Mouse (Mus musculus) heart, embryonic 12.5 days (tissue): ENCODE measurements around the gene Gm21304. TPM values are rescaled to one million over a fixed set of nuclear protein-coding genes. Genes with fewer than 3 reads are reported as not detected.

Source experiments
- polyA plus RNA-seq: library from polyadenylated mRNA; unstranded; fragments of >200 nt; fragmentation: Nextera tagmentation; extraction: Ambion mirVana; gene quantifications from 2 replicates; pipeline ENCODE4 v1.2.1, GENCODE M21; 2016

Gene Gm21304
- polyA plus RNA-seq, 1 experiment from 2014 or later: not detected

Other genes starting within 250 kb of the Gm21304 start
- not detected in 2 replicates for gene Gm21293, start 25.5 kb upstream of the Gm21304 start, polyA plus RNA-seq
- not detected in 2 replicates for gene Gm6763, start 17.0 kb upstream of the Gm21304 start, polyA plus RNA-seq
- not detected in 2 replicates for gene Gm8764, start 8.5 kb upstream of the Gm21304 start, polyA plus RNA-seq
- gene Gm21312, start 8.5 kb downstream of the Gm21304 start, polyA plus RNA-seq: not detected in 2 replicates
- gene Gm20765, start 17.0 kb downstream of the Gm21304 start, polyA plus RNA-seq: not detected in 2 replicates
- gene Gm4340, start 25.5 kb downstream of the Gm21304 start, polyA plus RNA-seq: not detected in 2 replicates